In the genomic region with DNA sequence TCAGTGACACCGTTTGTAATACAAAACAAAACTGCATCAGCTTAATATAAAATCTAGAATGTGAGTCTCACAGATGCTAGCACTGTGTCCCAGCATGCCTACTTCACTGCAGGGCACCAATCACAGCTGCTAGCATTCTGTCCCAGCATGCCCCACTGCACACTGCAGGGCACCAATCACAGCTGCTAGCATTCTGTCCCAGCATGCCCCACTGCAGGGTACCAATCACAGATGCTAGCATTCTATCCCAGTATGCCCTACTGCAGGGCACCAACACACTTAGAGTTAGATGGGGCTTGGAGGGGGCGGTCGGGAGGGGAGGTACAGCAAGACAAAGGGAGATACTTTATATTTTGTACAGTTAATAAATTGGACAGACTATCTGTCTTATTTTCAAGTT, we compare ENCODE assay signal across 9 mouse cellular contexts. TPM values are rescaled to one million over a fixed set of nuclear protein-coding genes. Genes with fewer than 3 reads are reported as not detected.
DNase-seq lines count a peak whose midpoint lies in the region; ATAC-seq and TF ChIP-seq lines count a peak whose summit lies in the region.
"Had no signal": no experiment of that assay in that cellular context is flagged by ENCODE, and none has a peak within 500 bp of the region (broad histone marks: within the 10 kb centered on the region; RNA-seq: fewer than 3 reads in every experiment).

No protein-coding gene starts in this region.

- no peak for TF ChIP-seq CTCF in brain, embryonic 14.5 days (IDR thresholded peaks at IDR 0.05; ENCODE audit: borderline replicate concordance, extremely low read depth, insufficient read depth, insufficient read length)

- 75% methylated on average over 3 of the region's 3 CpGs for WGBS in neural tube, embryonic 12.5 days
- 77% methylated on average over 3 of the region's 3 CpGs for WGBS in neural tube, embryonic 15.5 days
- WGBS in hindbrain, embryonic 14.5 days: 70% methylated on average over 3 of the region's 3 CpGs
- WGBS in neural tube, embryonic 14.5 days: 72% methylated on average over 3 of the region's 3 CpGs

- no peak overlapping the region for H3K4me3 ChIP-seq in neural tube, embryonic 12.5 days
- no peak overlapping the region for H3K4me3 ChIP-seq in neural tube, embryonic 15.5 days (replicated peaks)
- H3K4me3 ChIP-seq in hindbrain, embryonic 14.5 days (replicated peaks; ENCODE audit: low read length): no peak overlapping the region
- no peak overlapping the region for H3K4me3 ChIP-seq in neural tube, embryonic 14.5 days (ENCODE audit: low read depth, low read length)
- H3K4me3 ChIP-seq: embryonic facial prominence, embryonic 15.5 days; heart, embryonic 12.5 days had no signal

- no peaks in the 10 kb centered on the region for H3K36me3 ChIP-seq in neural tube, embryonic 12.5 days
- no peaks in the 10 kb centered on the region for H3K36me3 ChIP-seq in neural tube, embryonic 15.5 days
- H3K36me3 ChIP-seq in hindbrain, embryonic 14.5 days (replicated peaks; ENCODE audit: control insufficient read depth, insufficient read depth): no peaks in the 10 kb centered on the region
- no peaks in the 10 kb centered on the region for H3K36me3 ChIP-seq in neural tube, embryonic 14.5 days (ENCODE audit: control insufficient read depth, insufficient read depth, low read length)
- H3K36me3 ChIP-seq: embryonic facial prominence, embryonic 15.5 days; heart, embryonic 12.5 days had no signal

- H3K4me2 ChIP-seq in neural tube, embryonic 12.5 days (replicated peaks): no peak overlapping the region
- H3K4me2 ChIP-seq in neural tube, embryonic 15.5 days: no peak overlapping the region
- H3K4me2 ChIP-seq in hindbrain, embryonic 14.5 days (replicated peaks): no peak overlapping the region
- no peak overlapping the region for H3K4me2 ChIP-seq in neural tube, embryonic 14.5 days (ENCODE audit: low read depth, low read length)
- H3K4me2 ChIP-seq: embryonic facial prominence, embryonic 15.5 days; heart, embryonic 12.5 days had no signal

- no peaks in the 10 kb centered on the region for H3K4me1 ChIP-seq in neural tube, embryonic 12.5 days
- H3K4me1 ChIP-seq in neural tube, embryonic 15.5 days: no peaks in the 10 kb centered on the region
- H3K4me1 ChIP-seq in hindbrain, embryonic 14.5 days (replicated peaks; ENCODE audit: control insufficient read depth, insufficient read depth, low read length): no peaks in the 10 kb centered on the region; the same call in 1 of the 2 replicates
- no peaks in the 10 kb centered on the region for H3K4me1 ChIP-seq in neural tube, embryonic 14.5 days (ENCODE audit: control insufficient read depth, insufficient read depth, low read length)
- H3K4me1 ChIP-seq: embryonic facial prominence, embryonic 15.5 days; heart, embryonic 12.5 days had no signal

- ATAC-seq in neural tube, embryonic 12.5 days (ENCODE audit: low FRiP score, low read depth): peak; percentile 21; the same call in 1 of the 2 replicates
- ATAC-seq in neural tube, embryonic 15.5 days (ENCODE audit: low FRiP score): no peak
- ATAC-seq in hindbrain, embryonic 14.5 days (ENCODE audit: low FRiP score): peak; percentile 57; the same call in 1 of the 2 replicates
- ATAC-seq in neural tube, embryonic 14.5 days (ENCODE audit: low read depth): peak; percentile 68; the same call in 1 of the 2 replicates
- ATAC-seq in CD4-positive, CD25-positive, alpha-beta regulatory T cell, adult 4 months: no peak

- DNase-seq in brain, embryonic 14.5 days (ENCODE audit: low read depth): peak; percentile 46
- no peak for DNase-seq in hindbrain, embryonic 14.5 days (ENCODE audit: low spot score)
- DNase-seq in spleen, postnatal 14 days (ENCODE audit: low spot score in 2 of 2): no peak

- no peaks in the 10 kb centered on the region for H3K27me3 ChIP-seq in neural tube, embryonic 12.5 days (replicated peaks)
- no peaks in the 10 kb centered on the region for H3K27me3 ChIP-seq in neural tube, embryonic 15.5 days (replicated peaks)
- H3K27me3 ChIP-seq in hindbrain, embryonic 14.5 days (ENCODE audit: control insufficient read depth, insufficient read depth, low read length): no peaks in the 10 kb centered on the region
- no peaks in the 10 kb centered on the region for H3K27me3 ChIP-seq in neural tube, embryonic 14.5 days (ENCODE audit: control insufficient read depth, insufficient read depth, low read length)
- H3K27me3 ChIP-seq: embryonic facial prominence, embryonic 15.5 days; heart, embryonic 12.5 days had no signal

- no peak for TF ChIP-seq POLR2A in brain, embryonic 14.5 days (IDR thresholded peaks at IDR 0.05; ENCODE audit: borderline replicate concordance, extremely low read depth, insufficient read depth, insufficient read length, poor library complexity, severe bottlenecking)

- no peak overlapping the region for H3K27ac ChIP-seq in neural tube, embryonic 12.5 days
- H3K27ac ChIP-seq in neural tube, embryonic 15.5 days (replicated peaks): no peak overlapping the region
- no peak overlapping the region for H3K27ac ChIP-seq in hindbrain, embryonic 14.5 days
- H3K27ac ChIP-seq in neural tube, embryonic 14.5 days (ENCODE audit: low read depth, low read length): no peak overlapping the region
- H3K27ac ChIP-seq: embryonic facial prominence, embryonic 15.5 days had no signal

- no peak overlapping the region for H3K9ac ChIP-seq in neural tube, embryonic 12.5 days
- no peak overlapping the region for H3K9ac ChIP-seq in neural tube, embryonic 15.5 days (replicated peaks)
- no peak overlapping the region for H3K9ac ChIP-seq in hindbrain, embryonic 14.5 days
- no peak overlapping the region for H3K9ac ChIP-seq in neural tube, embryonic 14.5 days (replicated peaks; ENCODE audit: low read depth, low read length)
- H3K9ac ChIP-seq: embryonic facial prominence, embryonic 15.5 days; heart, embryonic 12.5 days had no signal

- H3K9me3 ChIP-seq in neural tube, embryonic 12.5 days: no peaks in the 10 kb centered on the region
- no peaks in the 10 kb centered on the region for H3K9me3 ChIP-seq in neural tube, embryonic 15.5 days (replicated peaks)
- no peaks in the 10 kb centered on the region; the same call in 1 of the 2 replicates for H3K9me3 ChIP-seq in hindbrain, embryonic 14.5 days (ENCODE audit: control insufficient read depth, low read length)
- H3K9me3 ChIP-seq in neural tube, embryonic 14.5 days (ENCODE audit: control insufficient read depth, low read length): peaks cover 4% of the 10 kb centered on the region; the same call in 1 of the 2 replicates
- H3K9me3 ChIP-seq: embryonic facial prominence, embryonic 15.5 days had no signal

RNA-seq across cellular contexts. Expression of a gene that starts 35.4 kb away (rescaled TPM):
- 1.2 TPM in 2 replicates for polyA plus RNA-seq in neural tube, embryonic 12.5 days (2016; fragmentation: Nextera tagmentation; extraction: Ambion mirVana)
- polyA plus RNA-seq in neural tube, embryonic 15.5 days (2015; fragmentation: Nextera tagmentation; extraction: Ambion mirVana): 1.2 and 3.7 TPM in 2 replicates
- polyA plus RNA-seq in brain, embryonic 14.5 days (2012; rRNA removed): 1.3 and 1.6 TPM in 2 replicates
- polyA plus RNA-seq in hindbrain, embryonic 14.5 days (2014; fragmentation: Nextera tagmentation; extraction: Ambion mirVana): 0.96 and 1.1 TPM in 2 replicates
- polyA plus RNA-seq in neural tube, embryonic 14.5 days (2014; fragmentation: Nextera tagmentation; extraction: Ambion mirVana): 0.67 and 1.3 TPM in 2 replicates
- 10 to 100 TPM; 77.2 to 97.2 TPM for polyA plus RNA-seq in CD4-positive, CD25-positive, alpha-beta regulatory T cell, adult 4 months (2017; shearing (Covaris generic))

Comparison
In these comparisons a context has a peak if more than half of its experiments do, and no peak if none do; other contexts are left out.
1. ATAC-seq: peak in neural tube, embryonic 12.5 days (single experiment), hindbrain, embryonic 14.5 days (single experiment) and neural tube, embryonic 14.5 days (single experiment); none in neural tube, embryonic 15.5 days (single experiment) and CD4-positive, CD25-positive, alpha-beta regulatory T cell, adult 4 months (single experiment).
2. RNA of a gene that starts 35.4 kb away (polyA plus RNA-seq): 77.2 to 97.2 TPM in CD4-positive, CD25-positive, alpha-beta regulatory T cell, adult 4 months; 1.3 to 1.6 TPM in brain, embryonic 14.5 days, 1.2 TPM in neural tube, embryonic 12.5 days, 1.2 to 3.7 TPM in neural tube, embryonic 15.5 days, 0.96 to 1.1 TPM in hindbrain, embryonic 14.5 days and 0.67 to 1.3 TPM in neural tube, embryonic 14.5 days; every median in the first group is over 10 times any median in the second.